Mouse (Mus musculus) lung, postnatal 0 days (tissue): ENCODE measurements around the gene Cln5.

Source experiments
- CTCF ChIP-seq: IDR thresholded peaks from 2 replicates; pipeline ENCODE4 v1.5.1; 2016; ENCODE audit warnings: antibody characterized with exemption, mild to moderate bottlenecking
- EP300 ChIP-seq: IDR thresholded peaks from 2 replicates; pipeline ENCODE4 v1.6.1; 2016; ENCODE audit warnings: antibody characterized with exemption, mild to moderate bottlenecking, control low read depth

DNA sequence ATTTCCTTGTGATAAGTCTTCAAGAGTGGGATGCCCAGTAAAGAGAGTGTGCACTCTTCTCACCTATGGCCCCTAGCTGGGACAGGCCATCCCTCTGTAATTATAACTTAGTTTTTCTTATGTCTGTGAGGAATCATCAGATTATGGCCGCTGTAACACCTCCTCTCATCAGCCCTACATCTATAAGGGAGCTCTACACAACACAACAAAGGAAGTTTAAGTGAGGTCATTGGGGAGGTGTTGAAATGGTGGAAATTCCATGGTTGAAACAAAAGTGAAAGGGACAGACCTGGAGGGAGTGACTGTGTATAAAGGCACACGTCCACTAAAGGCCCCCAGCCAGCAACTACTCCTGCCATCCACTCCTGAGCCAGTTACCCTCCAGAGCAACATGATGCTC is 23.3 kb upstream of the Cln5 start, which contains the start of gene Acod1:
- TF ChIP-seq EP300 = no peak
- TF ChIP-seq CTCF = no peak
